Mouse (Mus musculus) brain, adult 2 months (tissue): ENCODE data around the gene Stx12.
"Not testable (repeated sequence)": the region's sequence is repeated elsewhere in the genome, so short reads cannot be mapped to it uniquely, and the experiment has no call there.

Experiments
- DNase-seq: peaks from one replicate; pipeline ENCODE4 v3.0.0; 2011; ENCODE audit warnings: low read depth, low spot score

The Stx12 gene

DNA sequence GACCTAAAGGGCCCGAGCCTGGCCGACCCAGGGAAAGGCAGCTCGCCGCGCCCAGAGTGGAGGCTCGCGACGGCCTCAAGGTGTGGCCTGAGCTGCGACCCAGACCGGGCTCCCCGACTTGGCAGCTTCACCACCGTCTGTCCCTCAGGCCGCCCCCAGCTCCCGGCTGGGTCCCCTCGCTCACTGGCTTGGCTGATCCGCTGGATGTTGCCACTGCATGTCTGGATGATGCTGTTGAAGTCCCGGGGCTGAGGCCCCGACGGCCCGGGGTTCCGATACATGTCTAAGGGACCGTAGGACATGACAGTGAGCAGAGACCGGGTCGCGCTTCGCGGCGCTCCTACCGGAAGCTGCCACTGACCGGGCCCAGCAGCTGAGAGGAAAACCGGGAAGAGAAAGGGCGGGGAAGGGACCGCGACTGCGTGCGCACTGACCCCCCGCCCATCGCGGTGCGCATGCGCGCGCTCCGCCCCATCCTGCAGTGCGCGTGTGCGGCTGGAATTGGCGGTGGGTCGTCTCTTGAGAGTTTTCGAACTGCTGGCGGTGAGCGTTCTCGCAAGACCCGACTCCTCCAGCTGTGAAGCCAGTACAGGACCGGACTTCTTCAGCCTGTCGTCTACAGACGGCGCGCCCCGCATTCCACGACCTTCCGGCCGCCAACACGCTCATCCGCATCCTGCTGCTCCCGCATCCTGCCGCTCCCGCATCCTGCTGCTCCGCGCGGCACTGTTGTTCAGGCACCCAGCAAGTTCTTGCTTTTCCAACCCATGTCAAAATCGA, at the start of gene Stx12:
Gene Stx12, minus strand, starts transcription at position 446 of the 780 bp plus-strand sequence.
- DNase-seq, result peak; percentile 94

DNA sequence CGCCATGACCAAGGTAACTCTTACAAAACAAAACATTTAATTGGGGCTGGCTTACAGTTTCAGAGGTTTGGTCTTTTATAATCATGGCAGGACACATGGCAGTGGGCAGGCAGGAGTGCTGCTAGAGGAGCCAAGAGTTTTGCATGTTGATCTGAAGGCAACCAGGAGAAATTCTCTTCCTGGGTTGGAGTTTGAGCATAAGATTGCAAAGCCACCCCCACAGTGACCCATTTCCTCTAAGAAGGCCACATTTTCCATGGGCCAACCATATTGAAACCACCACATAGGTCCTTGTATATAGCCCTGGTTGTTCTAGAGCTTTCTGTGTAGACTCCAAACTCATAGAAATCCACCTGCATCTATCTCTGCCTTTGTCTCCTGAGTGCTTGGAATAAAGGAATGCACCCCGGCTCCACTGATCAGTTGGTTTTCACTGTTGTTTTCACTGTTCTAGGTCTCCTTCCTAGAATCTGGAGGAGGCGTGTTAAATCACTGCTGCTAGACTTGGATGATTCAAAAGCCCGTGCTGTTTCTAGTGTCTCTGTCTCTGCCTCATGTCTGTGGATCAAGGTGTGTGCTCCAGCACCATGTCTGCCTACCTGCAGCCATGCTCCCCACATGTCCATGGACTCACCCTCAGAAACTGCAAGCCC, 48.6 kb upstream of the Stx12 start:
- DNase-seq, result peak; percentile 75

DNA sequence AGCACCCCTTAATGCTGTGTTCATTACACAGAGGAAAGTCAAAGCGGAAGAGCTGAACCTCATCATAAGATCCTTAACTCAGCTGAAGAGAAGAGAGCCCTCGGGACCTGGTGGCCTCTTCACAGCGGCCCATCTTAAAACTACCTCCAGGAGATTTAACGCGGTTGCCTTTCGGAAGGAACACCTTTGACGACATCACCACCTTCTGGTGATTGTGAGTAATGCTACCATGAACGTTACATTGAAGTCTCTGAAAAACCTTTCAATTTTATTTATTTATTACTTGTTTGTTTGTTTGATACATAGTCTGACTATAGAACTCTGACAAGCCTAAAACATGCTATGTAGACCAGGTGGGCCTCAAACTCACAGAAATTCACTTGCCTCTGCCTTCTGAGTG, 46.5 kb upstream of the Stx12 start:
- DNase-seq, result peak; percentile 77

DNA sequence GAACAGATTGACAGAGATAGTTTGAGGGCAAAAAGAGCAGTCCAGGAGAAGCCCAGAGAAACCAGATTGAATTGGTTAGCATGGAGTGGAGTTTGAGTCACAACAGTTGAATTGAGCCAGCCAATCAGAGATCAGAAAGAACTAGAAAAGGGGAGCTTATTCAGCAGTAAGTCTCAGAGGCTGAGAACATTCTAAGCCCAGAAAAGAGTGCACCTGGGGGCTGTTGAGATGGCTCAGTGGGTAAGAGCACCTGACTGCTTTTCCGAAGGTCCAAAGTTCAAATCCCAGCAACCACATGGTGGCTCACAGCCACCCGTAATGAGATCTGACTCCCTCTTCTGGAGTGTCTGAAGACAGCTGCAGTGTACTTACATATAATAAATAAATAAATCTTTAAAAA, 42.2 kb upstream of the Stx12 start:
- DNase-seq, result not testable (repeated sequence)

DNA sequence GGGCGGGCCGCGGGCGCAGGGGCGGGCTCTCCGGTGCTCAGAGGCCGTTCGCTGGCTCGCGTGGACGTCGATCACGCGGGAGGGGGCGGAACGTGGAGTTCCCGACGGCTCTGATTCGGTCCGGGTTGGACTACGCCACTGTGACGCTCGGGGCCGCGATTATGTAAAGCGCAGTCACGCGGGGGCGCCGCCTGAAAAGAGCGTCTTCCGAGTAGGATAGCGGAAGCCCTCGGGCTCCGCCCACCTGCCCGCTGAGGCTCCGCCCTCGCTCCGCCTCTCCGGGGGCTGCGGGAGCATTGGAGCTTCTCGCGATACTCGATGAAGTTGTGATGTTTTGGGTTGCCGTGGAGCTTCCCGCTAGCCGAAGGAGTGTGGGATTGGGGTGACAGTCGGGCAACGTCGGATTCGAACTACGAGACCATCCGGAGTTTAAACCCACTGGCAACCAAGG, 38.3 kb upstream of the Stx12 start, which contains the start of gene Fam76a:
Gene Fam76a, minus strand, starts transcription at position 1 of the 451 bp plus-strand sequence.
- peak; percentile 100 for DNase-seq

DNA sequence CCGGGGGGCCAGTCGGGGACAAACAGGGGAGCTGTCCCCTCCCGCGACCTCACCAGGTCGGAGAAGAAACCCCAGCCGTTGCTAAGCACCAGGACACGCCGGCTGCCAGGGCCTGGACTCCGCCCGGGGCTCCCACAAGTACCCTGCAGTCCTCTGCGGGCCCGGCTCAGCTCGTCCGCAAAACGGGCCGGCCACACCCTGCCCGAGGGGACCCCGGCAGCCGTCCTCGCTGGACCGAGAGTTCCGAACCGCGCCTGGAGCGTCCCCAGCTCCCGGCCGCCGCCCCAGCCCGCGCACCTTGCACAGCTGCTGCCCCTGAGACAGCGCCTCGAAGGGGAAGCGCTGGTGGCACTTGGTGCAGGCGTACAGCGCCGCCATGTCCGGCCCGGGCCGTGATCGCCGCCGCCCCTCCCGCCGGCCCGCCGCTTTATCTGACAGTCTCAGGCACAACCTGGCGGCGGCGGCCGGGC, 37.8 kb upstream of the Stx12 start:
- peak; percentile 39 for DNase-seq

DNA sequence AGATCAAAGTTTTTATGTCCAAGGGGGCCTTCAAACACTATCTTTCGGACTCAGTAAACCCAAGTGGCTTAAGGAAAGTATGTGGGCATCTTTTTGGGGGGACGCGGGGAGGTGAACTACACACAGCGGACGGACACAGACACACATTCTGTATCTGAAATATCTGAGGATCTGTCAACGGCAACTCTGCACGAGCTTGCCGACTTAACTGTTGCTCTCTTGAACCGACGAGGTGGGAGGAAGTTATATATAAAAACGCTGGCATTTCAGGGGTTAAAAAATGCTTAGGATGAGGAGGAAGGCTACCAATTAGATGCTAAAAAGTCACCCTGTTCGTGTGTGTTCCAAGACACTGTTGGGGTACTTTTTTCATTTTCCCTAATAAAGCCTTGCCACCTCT, 37.2 kb upstream of the Stx12 start:
- DNase-seq, result no peak

DNA sequence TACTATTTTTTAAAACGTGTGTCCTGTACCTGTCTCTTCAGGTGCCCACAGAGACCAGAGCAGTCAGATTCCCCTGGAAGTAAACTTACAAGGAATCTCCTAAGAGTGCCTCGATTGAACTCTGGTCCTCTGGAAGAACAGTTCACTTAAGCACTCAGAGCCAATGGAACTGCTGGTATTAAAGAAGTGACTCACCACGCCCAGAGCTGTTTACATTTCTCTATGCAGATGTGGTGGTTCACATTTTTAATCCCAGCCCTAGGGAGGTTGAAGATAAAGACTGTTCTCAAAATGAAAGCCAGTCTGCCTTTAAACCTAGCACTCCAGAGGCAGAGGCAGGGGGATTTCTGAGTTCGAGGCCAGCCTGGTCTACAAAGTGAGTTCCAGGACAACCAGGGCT, 35.9 kb upstream of the Stx12 start:
- no peak for DNase-seq

DNA sequence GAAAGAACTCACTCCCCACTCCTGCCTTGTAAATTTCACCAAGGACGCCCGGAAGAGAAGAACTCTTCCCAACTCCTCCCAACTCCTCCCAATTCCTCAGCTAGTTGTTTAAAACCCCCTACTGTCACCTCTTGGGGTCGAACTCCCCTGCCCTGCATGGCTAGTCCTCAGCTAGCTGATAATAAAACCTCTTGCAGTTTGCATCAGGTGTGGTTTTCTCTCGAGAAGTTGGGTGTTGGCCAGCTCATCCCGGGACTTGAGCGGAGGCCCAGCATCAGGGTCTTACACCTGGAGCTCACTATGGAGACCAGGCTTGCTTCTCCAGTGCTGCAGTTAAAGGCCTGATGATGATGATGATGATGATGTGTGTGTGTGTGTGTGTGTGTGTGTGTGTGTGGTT, 34.2 kb upstream of the Stx12 start:
- not testable (repeated sequence) for DNase-seq

DNA sequence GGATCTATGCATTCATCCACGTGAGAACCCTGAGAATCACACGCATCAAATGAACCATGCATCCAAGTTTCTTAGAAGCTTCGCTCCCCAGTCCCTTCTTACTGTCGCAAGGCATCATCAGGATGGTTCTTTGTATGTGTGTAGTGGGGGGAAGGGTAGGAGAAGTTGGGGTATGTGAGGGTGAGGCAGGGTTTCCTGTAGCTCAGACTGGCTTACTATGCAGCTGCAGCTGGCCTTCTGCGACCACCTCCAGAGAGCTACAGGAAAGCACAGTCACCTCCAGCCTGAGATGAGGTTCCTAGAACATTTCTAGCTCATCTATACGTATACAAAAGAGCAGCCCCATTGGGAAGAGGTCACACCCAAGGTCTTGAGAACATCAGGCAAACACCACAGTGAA, 27.8 kb upstream of the Stx12 start:
- DNase-seq, result no peak

DNA sequence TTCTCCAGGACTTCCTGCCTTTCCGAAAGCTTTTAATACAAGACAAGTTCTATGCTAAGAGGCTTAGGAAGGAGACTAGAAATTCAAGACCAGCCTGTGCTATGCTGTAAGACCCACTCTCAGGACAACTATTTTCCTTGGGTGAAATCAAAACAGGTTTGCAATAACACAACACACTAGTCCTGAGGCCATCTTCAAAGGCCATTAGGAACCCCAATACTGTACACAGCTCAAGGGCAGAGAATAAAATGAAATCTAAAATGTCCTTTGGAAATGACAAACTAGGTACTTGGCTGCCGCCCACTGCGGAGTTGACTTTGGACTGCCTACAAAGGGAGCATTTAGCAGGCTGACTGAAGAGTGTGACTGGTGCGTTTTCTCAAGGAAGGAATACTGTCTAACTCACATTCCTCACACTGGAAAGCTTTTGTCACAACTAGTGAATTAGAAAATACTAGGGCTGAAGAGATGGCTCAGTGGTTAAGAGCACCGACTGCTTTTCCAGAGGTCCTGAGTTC, 21.6 kb upstream of the Stx12 start:
- DNase-seq, result no peak

DNA sequence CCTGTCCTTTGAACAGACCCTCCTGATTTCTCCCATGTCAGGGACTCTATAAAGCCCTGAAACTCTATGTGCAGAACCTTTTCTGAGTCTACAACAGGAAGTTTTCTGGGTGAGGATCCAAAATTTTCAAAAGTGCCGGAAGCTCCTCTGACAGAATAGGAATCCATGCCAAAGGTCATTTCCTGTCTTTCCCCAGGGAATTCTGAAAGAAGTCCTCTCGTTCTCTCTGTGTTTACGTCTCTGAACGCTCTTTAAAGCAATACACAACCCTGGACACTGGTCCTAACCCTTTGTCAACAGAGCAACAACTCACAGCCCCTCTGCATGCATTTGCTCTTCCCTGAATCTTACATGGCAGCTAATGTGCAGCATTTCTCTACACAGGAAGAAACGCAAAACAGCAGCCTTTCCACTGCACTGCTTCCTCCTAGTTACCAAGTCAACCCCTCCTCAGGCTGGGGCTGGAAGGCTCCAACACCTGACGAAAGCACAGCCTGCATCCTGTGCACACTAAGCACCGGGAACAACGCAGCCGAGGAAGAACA, 20.5 kb upstream of the Stx12 start:
- no peak for DNase-seq

DNA sequence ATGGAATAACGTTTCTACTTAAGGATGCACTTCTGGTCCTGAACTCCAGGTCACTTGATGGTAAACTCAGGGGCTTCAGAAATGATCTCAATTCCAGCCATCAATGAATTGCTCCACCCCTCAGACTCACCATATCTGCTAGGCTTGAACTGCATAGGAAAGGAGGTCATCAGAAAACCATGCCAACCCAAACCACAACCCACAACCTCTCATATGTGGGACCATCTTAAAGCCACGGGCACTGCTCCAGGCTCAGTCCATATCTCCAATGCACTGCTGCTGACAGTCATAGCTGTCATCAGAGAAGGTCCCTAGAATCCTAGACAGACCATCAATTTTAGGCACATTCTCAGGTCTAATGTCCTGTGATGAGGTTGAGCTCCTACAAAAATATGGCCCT, 19.8 kb upstream of the Stx12 start:
- DNase-seq, result no peak

DNA sequence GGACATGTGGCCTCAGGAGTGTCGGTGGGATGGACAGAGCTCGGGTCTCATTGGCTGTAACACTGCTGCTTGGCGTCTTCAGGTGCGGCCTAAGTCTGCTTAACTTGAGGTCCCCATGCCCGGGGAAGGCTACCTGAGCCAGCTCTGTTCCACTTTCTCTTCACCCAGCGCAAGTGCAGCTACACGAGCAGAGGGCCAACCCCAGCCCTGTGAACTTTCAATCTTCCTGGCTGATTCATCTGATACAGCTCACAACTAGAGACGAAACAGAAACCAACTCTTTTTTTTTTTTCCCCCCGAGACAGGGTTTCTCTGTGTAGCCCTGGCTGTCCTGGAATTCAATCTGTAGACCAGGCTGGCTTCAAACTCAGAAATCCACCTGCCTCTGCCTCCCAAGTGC, 13.9 kb upstream of the Stx12 start:
- DNase-seq, result no peak

DNA sequence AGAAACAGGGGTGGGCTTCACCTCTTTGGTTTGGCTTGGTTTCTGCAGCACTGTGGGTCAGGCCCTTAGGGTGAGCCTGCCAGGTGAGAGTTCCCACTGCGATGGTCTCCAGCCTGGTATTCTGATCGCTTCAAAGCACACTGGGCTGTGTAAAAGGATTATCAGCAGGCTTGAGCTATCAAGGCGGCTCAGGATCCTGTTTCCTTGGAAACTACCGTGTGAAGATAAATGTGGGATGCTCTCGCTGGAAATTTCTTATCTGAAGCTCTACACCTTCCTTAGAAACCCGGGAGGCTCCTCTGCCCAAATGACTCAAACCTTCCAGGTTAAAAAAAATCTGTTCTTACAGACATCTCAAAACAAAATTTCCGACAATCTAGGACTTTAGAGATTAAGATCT, 10.1 kb upstream of the Stx12 start:
- DNase-seq, result peak; percentile 78

DNA sequence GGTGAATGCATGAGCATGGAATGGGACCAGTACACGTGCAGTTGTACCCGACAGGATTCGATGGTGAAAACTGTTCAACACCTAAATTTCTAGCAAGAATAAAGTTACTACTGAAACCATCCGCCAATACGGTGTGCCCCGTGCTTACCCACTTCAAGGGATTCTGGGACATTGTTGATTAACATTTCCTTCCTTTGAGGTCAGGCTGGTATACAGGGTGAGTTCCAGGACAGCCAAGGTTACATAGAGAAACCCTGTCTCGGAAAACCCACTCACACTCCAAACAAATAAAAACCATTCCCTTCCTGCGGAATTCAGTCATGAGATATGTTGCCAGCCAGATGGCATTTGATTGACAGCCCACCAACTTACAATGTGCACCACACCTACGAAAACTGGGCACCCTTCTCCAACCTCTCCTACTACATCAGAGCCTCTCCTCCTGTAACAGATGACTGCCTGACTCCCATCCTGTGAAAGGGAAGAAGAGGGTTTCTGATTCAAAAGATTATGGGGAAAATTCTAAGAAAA, 600 bp upstream of the Stx12 start:
- DNase-seq, result peak; percentile 62

DNA sequence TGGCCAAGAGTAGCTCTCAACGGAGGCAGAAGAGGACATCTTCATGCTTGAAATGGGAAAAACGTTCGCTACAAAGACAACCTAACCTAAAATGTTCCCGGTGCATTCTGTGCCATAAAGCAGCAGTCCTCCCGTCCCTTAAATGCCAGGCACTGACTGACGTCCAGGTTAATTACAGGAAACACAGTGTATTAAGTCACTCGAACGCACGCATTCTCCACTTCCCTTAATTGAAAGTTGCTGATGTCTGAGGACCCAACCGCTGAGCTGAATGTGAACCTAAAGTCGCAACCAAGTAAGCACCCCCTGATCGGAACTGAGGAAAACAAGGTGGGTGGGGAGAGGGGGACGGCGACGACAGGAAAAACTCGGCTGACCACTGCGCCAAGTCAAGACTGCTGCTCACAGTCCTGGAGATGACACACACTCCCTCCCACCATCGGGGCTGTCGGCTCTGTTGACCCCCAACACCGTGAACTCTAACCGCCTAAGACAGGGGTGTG, 697 bp downstream of the Stx12 start:
- DNase-seq, result peak; percentile 26

DNA sequence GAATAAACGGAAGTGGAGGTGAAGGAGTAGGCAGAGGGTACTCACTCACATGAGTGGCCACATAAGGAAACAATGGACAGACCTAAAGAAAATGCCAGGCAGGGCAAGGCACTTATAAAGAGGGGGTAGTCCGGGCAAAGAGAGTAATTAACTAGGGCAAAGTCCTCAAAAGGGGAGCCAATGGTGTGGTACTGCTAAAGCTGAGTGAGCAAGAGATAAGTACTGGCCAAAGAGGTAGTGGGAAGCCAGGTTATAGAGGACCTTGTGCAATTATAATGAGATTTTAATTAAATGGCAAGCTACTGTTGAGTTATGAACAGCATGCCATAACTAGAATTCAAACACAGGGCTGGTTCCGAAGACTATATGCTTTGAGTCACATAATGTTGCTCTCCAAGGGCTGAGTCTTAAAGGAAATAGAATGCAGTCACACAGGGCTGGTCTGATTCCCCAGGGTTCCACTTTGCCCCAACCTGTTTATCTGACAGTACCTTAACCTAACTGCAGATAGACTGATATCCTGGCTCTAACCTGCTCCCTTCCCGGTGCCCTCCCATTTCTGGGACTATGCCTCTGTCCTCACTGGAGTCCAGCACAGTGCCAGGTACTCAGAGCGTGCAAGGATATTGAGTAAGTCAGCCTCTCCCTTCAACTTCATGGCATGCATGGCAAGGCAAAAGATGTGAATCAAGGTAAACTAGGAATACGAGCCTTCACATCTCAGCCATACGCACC, 9.8 kb downstream of the Stx12 start:
- no peak for DNase-seq

DNA sequence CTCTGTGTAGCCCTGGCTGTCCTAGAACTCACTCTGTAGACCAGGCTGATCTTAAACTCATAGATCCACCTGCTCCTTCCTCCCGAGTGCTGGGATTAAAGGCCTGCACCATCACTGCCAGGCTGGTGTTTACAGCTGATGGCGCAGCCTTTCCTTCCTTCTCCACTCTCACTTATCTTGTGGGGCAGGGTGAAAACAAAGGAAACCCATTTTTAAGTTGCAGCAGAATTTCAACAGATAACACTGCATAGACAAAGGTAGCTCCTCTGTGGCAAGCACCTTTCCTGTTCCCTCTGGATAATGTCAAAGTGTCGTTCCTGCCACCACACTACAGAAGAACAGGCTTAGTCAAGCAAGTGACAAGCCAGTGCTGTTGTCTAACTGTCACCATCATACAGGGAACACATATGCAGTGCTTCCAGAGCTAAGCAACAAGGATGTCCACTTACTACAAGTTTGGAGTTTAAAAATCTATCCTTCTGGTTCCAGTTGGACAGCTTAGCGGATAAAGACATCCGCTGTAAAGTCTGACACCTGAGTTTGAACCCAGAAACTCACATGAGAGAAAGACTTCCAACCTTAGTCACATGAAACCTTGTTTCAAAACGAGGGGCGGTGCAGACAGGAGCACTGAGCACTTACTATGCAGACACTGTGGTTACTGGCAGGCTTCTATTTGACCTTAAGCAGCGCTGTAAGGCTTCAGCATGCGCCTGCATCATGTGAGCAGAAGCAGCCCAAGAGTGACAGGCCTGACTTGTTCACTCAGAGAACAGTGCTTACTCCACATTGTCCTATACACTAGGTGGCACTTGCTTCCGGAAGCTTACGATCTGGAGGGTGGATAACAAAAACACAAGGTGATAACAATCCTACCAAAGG, 10.6 kb downstream of the Stx12 start:
- no peak for DNase-seq

DNA sequence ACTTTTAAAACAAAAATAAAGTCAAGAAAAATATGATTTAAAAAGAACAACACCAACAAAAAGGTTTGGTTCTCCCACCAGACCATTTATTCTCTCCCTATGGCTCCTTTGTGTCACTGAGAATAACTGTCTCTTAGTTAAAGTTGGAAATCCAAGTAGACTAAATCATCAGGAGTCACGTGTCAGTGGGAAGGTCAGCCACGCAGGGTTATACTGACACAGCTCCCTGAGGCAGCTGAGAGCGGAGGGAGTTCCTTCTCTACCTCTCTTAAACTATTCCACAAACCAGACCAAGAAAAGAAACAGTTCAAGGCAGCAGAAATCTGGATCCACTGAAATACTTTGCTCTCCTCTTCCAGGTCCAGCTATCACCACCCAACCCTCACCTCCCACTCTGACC, 13.2 kb downstream of the Stx12 start:
- no peak for DNase-seq
